Mouse (Mus musculus): ENCODE measurements around the gene Chadl. TPM values are rescaled to one million over a fixed set of nuclear protein-coding genes. Genes with fewer than 3 reads are reported as not detected.

Chadl gene
- polyA plus RNA-seq (2012; rRNA removed): 0.13 and 0.16 TPM in 2 replicates

GRCm38 (mm10) chr15:81697175-81697574, at the start of gene Chadl:
Gene Chadl, minus strand, starts transcription at chr15:81697287.

DNA sequence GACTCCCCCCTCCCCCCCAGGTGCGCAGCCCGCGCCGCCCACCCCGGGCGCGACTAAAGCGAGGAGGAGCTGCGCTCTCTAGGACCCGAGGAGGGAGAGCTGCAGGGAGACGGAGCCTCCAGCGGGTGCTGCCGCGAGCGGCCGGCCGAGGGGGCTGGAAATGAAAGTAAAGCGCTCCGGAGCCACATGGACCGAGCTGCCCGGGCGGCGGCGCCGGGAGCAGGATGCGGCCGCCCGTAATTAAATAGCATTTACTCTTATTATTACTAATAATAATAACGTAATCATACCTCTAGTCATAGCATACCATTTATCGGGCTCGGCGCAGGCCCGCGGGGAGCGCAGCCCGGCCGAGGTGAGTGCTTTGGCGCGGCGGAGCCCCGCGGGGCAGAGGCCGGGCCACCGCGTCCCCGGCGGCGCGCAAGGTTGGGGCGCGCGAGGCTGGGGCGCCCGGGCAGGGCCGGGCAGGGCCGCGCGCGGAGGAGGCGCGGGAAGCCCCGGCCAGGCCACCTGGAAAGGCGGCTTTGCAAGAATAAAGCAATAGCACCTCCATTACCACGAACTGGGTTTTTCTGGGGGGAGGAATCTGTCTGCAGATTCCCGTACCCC, 48.0 kb upstream of the Chadl start, which contains the start of the genes Zc3h7b and Rangap1:
TSS of gene Zc3h7b (plus strand) at position 66 of the 609 bp plus-strand sequence.
TSS of gene Rangap1 (minus strand) at position 539 of the 609 bp plus-strand sequence.

GRCm38 (mm10) chr15:81663697-81664561, 33.2 kb downstream of the Chadl start, which contains the start of gene L3mbtl2:
Gene L3mbtl2, plus strand, starts transcription at chr15:81663889.

Other genes with a start within 250 kb of the Chadl start
- 79.8 and 84.7 TPM in 2 replicates for gene Rbx1, start 231.0 kb downstream of the Chadl start, polyA plus RNA-seq (2012; rRNA removed)
- gene Ep300, start 111.9 kb downstream of the Chadl start, polyA plus RNA-seq (2012; rRNA removed): 10.8 and 13.3 TPM in 2 replicates
- gene L3mbtl2, start 33.4 kb downstream of the Chadl start, polyA plus RNA-seq (2012; rRNA removed): 10.0 and 11.0 TPM in 2 replicates
- gene Zc3h7b, start 47.8 kb upstream of the Chadl start, polyA plus RNA-seq (2012; rRNA removed): 5.5 and 6.2 TPM in 2 replicates
- gene Rangap1, start 48.2 kb upstream of the Chadl start, polyA plus RNA-seq (2012; rRNA removed): 52.0 and 53.9 TPM in 2 replicates
- gene Tef, start 105.1 kb upstream of the Chadl start, polyA plus RNA-seq (2012; rRNA removed): 5.4 and 5.6 TPM in 2 replicates
- gene Tob2, start 161.5 kb upstream of the Chadl start, polyA plus RNA-seq (2012; rRNA removed): 4.9 and 5.1 TPM in 2 replicates
- gene Phf5a, start 174.6 kb upstream of the Chadl start, polyA plus RNA-seq (2012; rRNA removed): 68.4 and 75.6 TPM in 2 replicates
- 76.9 and 83.5 TPM in 2 replicates for gene Aco2, start 175.0 kb upstream of the Chadl start, polyA plus RNA-seq (2012; rRNA removed)
- gene Polr3h, start 229.0 kb upstream of the Chadl start, polyA plus RNA-seq (2012; rRNA removed): 13.7 and 15.6 TPM in 2 replicates
- 0.39 and 0.53 TPM in 2 replicates for gene Csdc2, start 239.5 kb upstream of the Chadl start, polyA plus RNA-seq (2012; rRNA removed)

All from liver, embryonic 14 days (tissue).